Mouse (Mus musculus) heart, postnatal 0 days (tissue): ENCODE data around the gene Gm5965. TPM values are rescaled to one million over a fixed set of nuclear protein-coding genes. Genes with fewer than 3 reads are reported as not detected.
"Not testable (repeated sequence)": the region's sequence is repeated elsewhere in the genome, so short reads cannot be mapped to it uniquely, and the experiment has no call there.

Source experiments
- ATAC-seq: fragments of 200-750 bp; cut with Nextera tagmentation; 2 replicates; pipeline ENCODE4 v1.8.0; 2017; ENCODE audit warnings: low read depth, moderate number of reproducible peaks, moderate library complexity; ENCODE audit not compliant: insufficient read depth
- DNase-seq: peaks from one replicate; pipeline ENCODE4 v3.0.0-alpha.2; 2016; ENCODE audit warnings: low spot score
- H3K27ac ChIP-seq: fragments of 300-500 bp; sonication (generic); 2 replicates; pipeline ENCODE4 v1.5.1; 2014; ENCODE audit warnings: low read depth, mild to moderate bottlenecking
- H3K27me3 ChIP-seq: fragments of 300-500 bp; sonication (generic); 2 replicates; pipeline ENCODE4 v1.6.1; 2014; ENCODE audit warnings: low read length, mixed read lengths; ENCODE audit not compliant: control insufficient read depth, insufficient read depth
- H3K36me3 ChIP-seq: fragments of 300-500 bp; sonication (generic); replicated peaks from 2 replicates; pipeline ENCODE4 v1.6.1; 2014; ENCODE audit warnings: low read length, mixed read lengths; ENCODE audit not compliant: control insufficient read depth, insufficient read depth
- H3K4me1 ChIP-seq: fragments of 300-500 bp; sonication (generic); 2 replicates; pipeline ENCODE4 v1.6.1; 2014; ENCODE audit warnings: antibody characterized with exemption; ENCODE audit not compliant: control insufficient read depth, insufficient read depth
- H3K4me2 ChIP-seq: fragments of 300-500 bp; sonication (generic); 2 replicates; pipeline ENCODE4 v1.6.1; 2014; ENCODE audit warnings: low read depth, mild to moderate bottlenecking, low read length, moderate library complexity
- H3K4me3 ChIP-seq: fragments of 300-500 bp; sonication (generic); 2 replicates; pipeline ENCODE4 v1.5.1; 2014; ENCODE audit warnings: low read depth, low read length
- H3K9ac ChIP-seq: fragments of 300-500 bp; sonication (generic); replicated peaks from 2 replicates; pipeline ENCODE4 v1.6.1; 2014; ENCODE audit warnings: low read depth, low read length, mixed read lengths
- H3K9me3 ChIP-seq: fragments of 300-500 bp; sonication (generic); replicated peaks from 2 replicates; pipeline ENCODE4 v1.6.1; 2016; ENCODE audit warnings: low read length; ENCODE audit not compliant: control insufficient read depth
- CTCF ChIP-seq: IDR thresholded peaks from 2 replicates; pipeline ENCODE4 v1.5.1; 2016; ENCODE audit warnings: antibody characterized with exemption, control low read depth, low read depth
- EP300 ChIP-seq: IDR thresholded peaks from 2 replicates; pipeline ENCODE4 v1.6.1; 2016; ENCODE audit warnings: antibody characterized with exemption, low read depth
- WGBS: fragments of 180-500 bp; shearing (Covaris S2); extraction: QIAGEN DNeasy Blood & Tissue Kit; methylation state at CpG from one replicate; pipeline ENCODE4 v1.1.7; 2014; 5-methylcytosine and 5-hydroxymethylcytosine counted together
- polyA plus RNA-seq: library from polyadenylated mRNA; unstranded; fragments of >200 nt; fragmentation: Nextera tagmentation; extraction: Ambion mirVana; gene quantifications from 2 replicates; pipeline ENCODE4 v1.2.1, GENCODE M21; 2015
- total RNA-seq: library from RNA; depleted of rRNA; stranded (reverse); fragments of >200 nt; gene quantifications from 2 replicates; pipeline ENCODE4 v1.2.3, GENCODE M21; 2014; ENCODE audit warnings: low replicate concordance; rRNA removed

Gene Gm5965
- total RNA-seq (not detected in 2 replicates), polyA plus RNA-seq (not detected in 2 replicates)

DNA sequence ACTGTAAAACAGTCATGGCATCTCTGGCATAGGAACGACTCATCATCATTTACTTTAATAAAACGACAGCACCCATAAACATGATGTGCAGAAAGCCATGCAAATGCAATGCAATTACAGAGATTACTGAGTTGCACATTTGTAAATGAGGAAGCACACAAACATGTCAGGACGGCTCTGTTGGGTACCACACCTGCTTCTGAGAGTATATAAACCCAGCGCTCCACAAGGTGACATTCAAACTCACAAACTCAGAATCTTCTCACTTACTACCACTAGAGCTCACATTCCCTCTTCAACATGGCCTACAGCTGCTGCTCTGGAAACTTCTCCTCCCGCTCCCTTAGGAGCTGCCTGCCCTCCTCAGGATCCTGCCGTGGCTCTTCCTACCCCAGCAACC, at the start of gene Gm5965:
Gene Gm5965, plus strand, starts transcription at position 301 of the 400 bp plus-strand sequence.
- no peak for TF ChIP-seq CTCF
- no peak for TF ChIP-seq EP300
- Histone ChIP-seq H3K27ac (no peak within 1 kb of the TSS), H3K36me3 (no peaks in the 10 kb centered on the region), H3K4me2 (no peak within 1 kb of the TSS), H3K4me1 (no peaks in the 10 kb centered on the region), H3K9me3 (no peaks in the 10 kb centered on the region), H3K4me3 (no peak within 1 kb of the TSS), H3K27me3 (no peaks in the 10 kb centered on the region), H3K9ac (no peak within 1 kb of the TSS)
- ATAC-seq = no peak
- 71% methylated on average over 5 of the region's 6 CpGs for whole genome bisulfite sequencing
- no peak for DNase-seq

DNA sequence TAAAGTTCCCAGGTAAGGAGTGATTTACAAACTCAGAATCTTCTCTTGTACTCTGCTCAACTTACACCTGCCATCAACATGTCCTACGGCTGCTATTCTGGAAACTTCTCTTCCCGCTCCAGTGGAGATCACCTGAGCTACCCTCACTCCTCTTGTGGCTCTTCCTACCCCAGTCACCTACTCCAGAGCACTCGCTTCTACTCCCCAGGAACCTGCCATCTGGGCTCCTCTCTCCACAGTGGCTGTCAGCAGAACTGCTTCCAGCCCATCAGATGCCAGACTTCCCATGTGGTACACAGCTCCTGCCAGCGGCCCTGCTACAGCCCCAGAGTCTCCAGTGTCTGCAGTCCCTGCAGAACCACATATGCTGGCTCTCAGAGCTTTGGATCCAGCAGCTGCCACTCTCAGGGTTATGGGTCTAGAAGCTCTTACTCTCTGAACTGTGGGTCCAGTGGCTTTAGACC, 48.9 kb upstream of the Gm5965 start, which contains the start of gene Krtap13-1:
Gene Krtap13-1, plus strand, starts transcription at position 51 of the 464 bp plus-strand sequence.
- DNase-seq (no peak), ATAC-seq (no peak)
- no peaks in the 10 kb centered on the region for H3K9me3 ChIP-seq
- H3K27me3 ChIP-seq = no peaks in the 10 kb centered on the region
- no peak within 1 kb of the TSS for H3K4me2 ChIP-seq
- no peak within 1 kb of the TSS for H3K4me3 ChIP-seq
- WGBS = 61% methylated on average over 4 of the region's 4 CpGs
- H3K9ac ChIP-seq = no peak within 1 kb of the TSS
- no peak for TF ChIP-seq CTCF
- no peak for TF ChIP-seq EP300
- H3K4me1 ChIP-seq = no peaks in the 10 kb centered on the region
- no peak within 1 kb of the TSS for H3K27ac ChIP-seq
- no peaks in the 10 kb centered on the region for H3K36me3 ChIP-seq

DNA sequence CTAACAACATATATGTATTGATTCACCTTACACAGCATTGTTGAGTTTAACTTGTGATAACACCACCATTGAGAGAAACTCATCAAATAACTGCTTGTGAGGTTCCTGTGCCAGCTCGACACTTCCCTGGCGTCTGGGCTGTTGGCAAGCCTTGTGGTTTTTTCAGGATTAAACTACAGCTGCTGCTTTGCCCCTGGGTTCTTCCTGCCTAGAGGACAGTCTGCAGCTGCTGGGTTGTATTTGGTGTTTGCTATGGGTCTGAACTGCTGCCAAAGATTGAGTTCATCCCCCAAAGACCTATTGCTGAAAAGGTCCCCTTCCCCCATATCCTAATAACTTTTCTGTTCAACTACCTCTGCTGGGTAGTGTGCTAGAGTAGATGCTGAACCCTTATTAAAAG, 42.3 kb upstream of the Gm5965 start:
- no peaks in the 10 kb centered on the region for H3K36me3 ChIP-seq
- H3K4me1 ChIP-seq = no peaks in the 10 kb centered on the region
- H3K4me3 ChIP-seq = no peak overlapping the region
- ATAC-seq (no peak), DNase-seq (no peak)
- H3K27ac ChIP-seq = no peak overlapping the region
- no peaks in the 10 kb centered on the region for H3K27me3 ChIP-seq
- H3K4me2 ChIP-seq = no peak overlapping the region
- 29% methylated on average over 2 of the region's 2 CpGs for WGBS
- no peak overlapping the region for H3K9ac ChIP-seq
- TF ChIP-seq EP300 = no peak
- TF ChIP-seq CTCF = no peak
- no peaks in the 10 kb centered on the region for H3K9me3 ChIP-seq

DNA sequence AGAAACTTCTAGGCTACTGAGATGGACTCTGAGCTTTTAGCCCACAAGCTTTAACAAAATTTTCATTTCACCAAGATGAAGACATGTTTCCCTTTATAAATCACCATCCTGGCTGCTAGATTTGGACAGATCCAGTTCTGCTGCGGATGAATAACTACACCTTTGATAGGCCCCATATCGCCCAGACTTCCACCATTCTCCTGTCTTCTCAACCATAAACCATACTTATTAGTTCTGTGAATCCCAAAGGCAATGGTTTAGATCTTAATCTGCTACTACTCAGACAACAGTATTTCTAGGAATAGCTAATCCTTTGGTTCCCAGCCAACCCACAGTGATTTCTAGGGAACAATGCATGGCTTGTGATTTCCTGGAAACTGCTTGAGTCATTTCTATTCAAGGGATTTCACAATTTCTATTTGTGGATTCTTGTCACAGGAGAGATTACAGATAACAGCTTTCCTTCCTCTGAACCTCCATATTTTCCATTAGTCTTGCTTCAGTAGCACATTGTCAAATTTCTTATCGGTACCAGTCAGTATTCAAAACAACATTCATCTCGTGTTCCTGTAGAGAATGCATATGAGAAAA, 32.9 kb upstream of the Gm5965 start:
- 0 out of 2 replicates have a peak, but pooled peaks have one; percentile 35 for TF ChIP-seq EP300
- no peak for TF ChIP-seq CTCF
- Histone ChIP-seq H3K9ac (no peak overlapping the region), H3K27me3 (no peaks in the 10 kb centered on the region), H3K27ac (no peak overlapping the region), H3K4me2 (no peak overlapping the region), H3K4me3 (no peak overlapping the region), H3K36me3 (no peaks in the 10 kb centered on the region), H3K9me3 (no peaks in the 10 kb centered on the region), H3K4me1 (no peaks in the 10 kb centered on the region)
- WGBS = 55% methylated on average over 4 of the region's 4 CpGs
- no peak for ATAC-seq
- peak; percentile 7 for DNase-seq

DNA sequence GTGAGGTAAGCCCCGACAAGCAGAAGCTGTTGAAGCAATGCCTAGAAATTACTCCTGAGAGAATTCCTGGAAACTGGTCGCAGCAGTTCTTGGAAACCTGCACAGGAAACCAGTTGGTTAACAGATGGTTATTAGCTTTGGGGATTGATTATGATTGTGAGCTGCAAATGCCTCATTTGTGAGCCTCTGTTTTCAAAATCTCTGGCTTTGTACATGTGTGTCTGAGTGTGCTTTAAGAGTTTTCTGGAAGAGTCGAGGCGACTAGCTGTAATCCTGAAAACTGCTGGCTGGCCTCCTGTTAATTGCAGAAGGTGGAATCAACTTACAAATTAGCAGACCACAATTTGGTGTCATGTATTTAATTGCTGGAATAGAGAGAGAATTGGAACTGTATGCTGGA, 29.8 kb upstream of the Gm5965 start:
- H3K4me3 ChIP-seq = no peak overlapping the region
- no peaks in the 10 kb centered on the region for H3K4me1 ChIP-seq
- no peaks in the 10 kb centered on the region for H3K36me3 ChIP-seq
- no peak for ATAC-seq
- no peak overlapping the region for H3K9ac ChIP-seq
- no peak for DNase-seq
- 45% methylated on average over 4 of the region's 4 CpGs for WGBS
- TF ChIP-seq EP300 = no peak
- TF ChIP-seq CTCF = no peak
- H3K27ac ChIP-seq = no peak overlapping the region
- no peaks in the 10 kb centered on the region for H3K27me3 ChIP-seq
- no peaks in the 10 kb centered on the region for H3K9me3 ChIP-seq
- no peak overlapping the region for H3K4me2 ChIP-seq

DNA sequence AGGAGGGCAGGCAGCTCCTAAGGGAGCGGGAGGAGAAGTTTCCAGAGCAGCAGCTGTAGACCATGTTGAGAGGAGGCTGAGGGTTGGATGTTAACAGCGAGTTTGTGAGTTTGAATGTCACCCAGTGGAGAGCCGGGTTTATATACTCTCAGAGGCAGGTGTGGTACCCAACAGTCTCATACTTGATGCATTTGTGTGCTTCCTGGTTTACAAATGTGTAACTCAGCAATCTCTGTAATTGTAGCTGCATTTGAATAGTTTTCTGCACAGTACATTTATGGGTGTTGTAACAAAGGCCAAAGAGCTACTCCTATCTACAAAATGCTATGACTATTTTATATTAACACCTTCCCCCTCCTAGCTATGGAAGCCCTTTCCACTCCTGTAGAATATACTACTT, 26.2 kb upstream of the Gm5965 start, which contains the start of gene Krtap13:
Gene Krtap13, minus strand, starts transcription at position 101 of the 400 bp plus-strand sequence.
- H3K4me1 ChIP-seq, DNase-seq, H3K27ac ChIP-seq, H3K4me2 ChIP-seq, ATAC-seq, H3K9me3 ChIP-seq, H3K4me3 ChIP-seq, H3K9ac ChIP-seq, H3K27me3 ChIP-seq, H3K36me3 ChIP-seq: not testable (repeated sequence)
- 56% methylated on average over 3 of the region's 3 CpGs for WGBS

DNA sequence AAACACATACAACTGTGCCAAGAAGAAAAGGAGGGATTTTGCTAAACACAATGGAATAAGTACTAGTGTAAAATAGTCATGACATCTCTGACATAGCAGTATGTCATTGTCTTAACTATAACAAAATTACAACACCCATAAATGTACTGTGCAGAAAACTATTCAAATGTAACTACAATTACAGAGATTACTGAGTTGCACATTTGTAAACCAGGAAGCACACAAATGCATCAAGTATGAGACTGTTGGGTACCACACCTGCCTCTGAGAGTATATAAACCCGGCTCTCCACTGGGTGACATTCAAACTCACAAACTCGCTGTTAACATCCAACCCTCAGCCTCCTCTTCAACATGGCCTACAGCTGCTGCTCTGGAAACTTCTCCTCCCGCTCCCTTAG, 19.1 kb upstream of the Gm5965 start, which contains the start of gene 2310034C09Rik:
Gene 2310034C09Rik, plus strand, starts transcription at position 301 of the 400 bp plus-strand sequence.
- not testable (repeated sequence) for H3K4me1 ChIP-seq, H3K4me3 ChIP-seq, H3K27me3 ChIP-seq, H3K9me3 ChIP-seq, H3K4me2 ChIP-seq, H3K9ac ChIP-seq, H3K27ac ChIP-seq, DNase-seq, ATAC-seq, H3K36me3 ChIP-seq
- 64% methylated on average over 3 of the region's 3 CpGs for WGBS
